Mouse (Mus musculus) erythroblast, embryonic 14.5 days (primary cell): ENCODE results near the gene Terf2ip. TPM values are rescaled to one million over a fixed set of nuclear protein-coding genes. Genes with fewer than 3 reads are reported as not detected.

ENCODE experiments used
- H3K27me3 ChIP-seq: 2 replicates; pipeline ENCODE4 v1.6.1; 2012; ENCODE audit warnings: inconsistent platforms; ENCODE audit not compliant: control insufficient read depth
- H3K36me3 ChIP-seq: 2 replicates; pipeline ENCODE4 v1.6.1; 2012; ENCODE audit warnings: mild to moderate bottlenecking, inconsistent platforms; ENCODE audit not compliant: control insufficient read depth
- H3K4me1 ChIP-seq: 2 replicates; pipeline ENCODE4 v1.6.1; 2012; ENCODE audit warnings: inconsistent platforms; ENCODE audit not compliant: control insufficient read depth
- H3K4me3 ChIP-seq: replicated peaks from 2 replicates; pipeline ENCODE3; 2012; ENCODE audit warnings: moderate library complexity, mild to moderate bottlenecking, inconsistent platforms
- H3K9me3 ChIP-seq: 2 replicates; pipeline ENCODE4 v1.6.1; 2012; ENCODE audit warnings: low read length, inconsistent platforms, mixed read lengths; ENCODE audit not compliant: control insufficient read depth
- GATA1 ChIP-seq: IDR thresholded peaks from 2 replicates; pipeline ENCODE4 v1.6.1; 2012; ENCODE audit warnings: low read length, inconsistent platforms, mixed read lengths
- TAL1 ChIP-seq: IDR thresholded peaks from 3 replicates; pipeline ENCODE4 v1.6.1; 2012; ENCODE audit warnings: low read length, inconsistent platforms, mixed read lengths
- polyA plus RNA-seq: library from polyadenylated mRNA; stranded (reverse); fragments of >175 nt; gene quantifications from 2 replicates; pipeline ENCODE4 v1.2.3, GENCODE M21; 2012

Terf2ip gene
- 0.40 and 0.49 TPM in 2 replicates for polyA plus RNA-seq

GRCm38 (mm10) chr8:112010997-112011815 is at the start of gene Terf2ip, which contains the start of gene Kars:
Terf2ip (plus strand) TSS chr8:112011398.
Kars (minus strand) TSS chr8:112011323.
- H3K36me3 ChIP-seq, result peaks cover 23% of the 10 kb centered on the region
- no peaks in the 10 kb centered on the region for H3K27me3 ChIP-seq
- H3K4me1 ChIP-seq, result peaks cover 48% of the 10 kb centered on the region
- TF ChIP-seq GATA1, result no peak
- no peak for TF ChIP-seq TAL1
- no peaks in the 10 kb centered on the region for H3K9me3 ChIP-seq
- H3K4me3 ChIP-seq, result peak within 1 kb of the TSS; percentile 74

GRCm38 (mm10) chr8:111962589-111962988 is 48.6 kb upstream of the Terf2ip start:
- H3K36me3 ChIP-seq, result peaks cover 23% of the 10 kb centered on the region
- H3K4me1 ChIP-seq, result peaks cover 5% of the 10 kb centered on the region
- H3K4me3 ChIP-seq, result no peak overlapping the region
- no peak for TF ChIP-seq GATA1
- no peak for TF ChIP-seq TAL1
- H3K27me3 ChIP-seq, result no peaks in the 10 kb centered on the region
- H3K9me3 ChIP-seq, result no peaks in the 10 kb centered on the region

GRCm38 (mm10) chr8:111963091-111963490 is 48.1 kb upstream of the Terf2ip start:
- Histone ChIP-seq H3K4me3 (no peak overlapping the region), H3K4me1 (peaks cover 5% of the 10 kb centered on the region), H3K9me3 (no peaks in the 10 kb centered on the region), H3K36me3 (peaks cover 23% of the 10 kb centered on the region), H3K27me3 (no peaks in the 10 kb centered on the region)
- TF ChIP-seq GATA1 (no peak), TAL1 (no peak)

GRCm38 (mm10) chr8:111963546-111963945 is 47.7 kb upstream of the Terf2ip start:
- Histone ChIP-seq H3K9me3 (no peaks in the 10 kb centered on the region), H3K4me3 (no peak overlapping the region), H3K36me3 (peaks cover 24% of the 10 kb centered on the region), H3K4me1 (peaks cover 5% of the 10 kb centered on the region), H3K27me3 (no peaks in the 10 kb centered on the region)
- no peak for TF ChIP-seq GATA1
- TF ChIP-seq TAL1, result no peak

GRCm38 (mm10) chr8:111964351-111964750 is 46.8 kb upstream of the Terf2ip start:
- TF ChIP-seq TAL1, result no peak
- no peak for TF ChIP-seq GATA1

GRCm38 (mm10) chr8:111964849-111965561 is 46.2 kb upstream of the Terf2ip start:
- H3K4me1 ChIP-seq, result peaks cover 5% of the 10 kb centered on the region
- peaks cover 18% of the 10 kb centered on the region for H3K36me3 ChIP-seq
- no peaks in the 10 kb centered on the region for H3K9me3 ChIP-seq
- H3K27me3 ChIP-seq, result no peaks in the 10 kb centered on the region
- no peak overlapping the region for H3K4me3 ChIP-seq
- no peak for TF ChIP-seq TAL1
- no peak for TF ChIP-seq GATA1

More at GRCm38 (mm10) chr8:111964351-111964750, 46.8 kb upstream of the Terf2ip start:
- H3K36me3 ChIP-seq, result peaks cover 24% of the 10 kb centered on the region
- H3K27me3 ChIP-seq, result no peaks in the 10 kb centered on the region
- no peak overlapping the region for H3K4me3 ChIP-seq
- peaks cover 5% of the 10 kb centered on the region for H3K4me1 ChIP-seq
- H3K9me3 ChIP-seq, result no peaks in the 10 kb centered on the region

- Histone ChIP-seq H3K4me3 (no peak overlapping the region), H3K27me3 (no peaks in the 10 kb centered on the region), H3K4me1 (peaks cover 5% of the 10 kb centered on the region), H3K36me3 (peaks cover 24% of the 10 kb centered on the region), H3K9me3 (no peaks in the 10 kb centered on the region)
- TF ChIP-seq TAL1, result no peak
- TF ChIP-seq GATA1, result no peak
Measured at GRCm38 (mm10) chr8:111967246-111967870, 43.8 kb upstream of the Terf2ip start.

- Histone ChIP-seq H3K36me3 (peaks cover 29% of the 10 kb centered on the region), H3K4me3 (no peak overlapping the region)
- TF ChIP-seq GATA1, result no peak
- TF ChIP-seq TAL1, result no peak
Measured at GRCm38 (mm10) chr8:111968541-111968940, 42.7 kb upstream of the Terf2ip start.

GRCm38 (mm10) chr8:111968991-111969390 is 42.2 kb upstream of the Terf2ip start:
- H3K4me3 ChIP-seq, result no peak overlapping the region
- peaks cover 5% of the 10 kb centered on the region for H3K4me1 ChIP-seq
- H3K36me3 ChIP-seq, result peaks cover 33% of the 10 kb centered on the region
- peaks cover 9% of the 10 kb centered on the region for H3K9me3 ChIP-seq
- TF ChIP-seq TAL1, result no peak
- no peak for TF ChIP-seq GATA1
- no peaks in the 10 kb centered on the region for H3K27me3 ChIP-seq

More at GRCm38 (mm10) chr8:111968541-111968940, 42.7 kb upstream of the Terf2ip start:
- Histone ChIP-seq H3K4me1 (peaks cover 5% of the 10 kb centered on the region), H3K9me3 (peaks cover 4% of the 10 kb centered on the region), H3K27me3 (no peaks in the 10 kb centered on the region)
